Mouse (Mus musculus): ENCODE measurements around the gene C530008M17Rik. TPM values are rescaled to one million over a fixed set of nuclear protein-coding genes. Genes with fewer than 3 reads are reported as not detected.

C530008M17Rik gene
- polyA plus RNA-seq, 1 experiment, result 29.1 TPM

- no peak overlapping the region for H3K27ac ChIP-seq (ENCODE audit: insufficient read depth, low read length)
- no peak for DNase-seq
- H3K27me3 ChIP-seq (ENCODE audit: control insufficient read depth, insufficient read depth, low read length), result no peaks in the 10 kb centered on the region
- H3K4me1 ChIP-seq (ENCODE audit: control insufficient read depth, insufficient read depth, low read length), result no peaks in the 10 kb centered on the region
- H3K4me3 ChIP-seq (replicated peaks; ENCODE audit: insufficient read depth, low read depth, low read length), result no peak overlapping the region
- no peak for TF ChIP-seq POLR2A (IDR thresholded peaks at IDR 0.05; ENCODE audit: borderline replicate concordance, insufficient read depth, low read length)
- TF ChIP-seq CTCF (IDR thresholded peaks at IDR 0.05; ENCODE audit: borderline replicate concordance, insufficient read depth, low read depth, low read length), result no peak
- 73% methylated on average over 6 of the region's 6 CpGs for WGBS
These were observed 213.2 kb downstream of the C530008M17Rik start for GRCm38 (mm10) chr5:76869553-76869952.

- H3K4me3 ChIP-seq (replicated peaks; ENCODE audit: insufficient read depth, low read depth, low read length), result no peak overlapping the region
- no peak overlapping the region for H3K27ac ChIP-seq (ENCODE audit: insufficient read depth, low read length)
- TF ChIP-seq POLR2A (IDR thresholded peaks at IDR 0.05; ENCODE audit: borderline replicate concordance, insufficient read depth, low read length) (no peak), CTCF (IDR thresholded peaks at IDR 0.05; ENCODE audit: borderline replicate concordance, insufficient read depth, low read depth, low read length) (no peak)
- no peaks in the 10 kb centered on the region for H3K27me3 ChIP-seq (ENCODE audit: control insufficient read depth, insufficient read depth, low read length)
- DNase-seq, result no peak
- 89% methylated on average over 25 of the region's 25 CpGs for WGBS
- H3K4me1 ChIP-seq (ENCODE audit: control insufficient read depth, insufficient read depth, low read length), result no peaks in the 10 kb centered on the region
These were observed 219.9 kb downstream of the C530008M17Rik start for GRCm38 (mm10) chr5:76876106-76876758.

- Histone ChIP-seq H3K27ac (ENCODE audit: insufficient read depth, low read length) (no peak overlapping the region), H3K4me1 (ENCODE audit: control insufficient read depth, insufficient read depth, low read length) (no peaks in the 10 kb centered on the region), H3K27me3 (ENCODE audit: control insufficient read depth, insufficient read depth, low read length) (no peaks in the 10 kb centered on the region), H3K4me3 (replicated peaks; ENCODE audit: insufficient read depth, low read depth, low read length) (no peak overlapping the region)
- TF ChIP-seq POLR2A (IDR thresholded peaks at IDR 0.05; ENCODE audit: borderline replicate concordance, insufficient read depth, low read length) (no peak), CTCF (IDR thresholded peaks at IDR 0.05; ENCODE audit: borderline replicate concordance, insufficient read depth, low read depth, low read length) (no peak)
- DNase-seq, result no peak
- WGBS, result 92% methylated on average over 1 of the region's 1 CpGs
These were observed 227.8 kb downstream of the C530008M17Rik start for GRCm38 (mm10) chr5:76884107-76884506.

- Histone ChIP-seq H3K4me1 (ENCODE audit: control insufficient read depth, insufficient read depth, low read length) (no peaks in the 10 kb centered on the region), H3K4me3 (replicated peaks; ENCODE audit: insufficient read depth, low read depth, low read length) (no peak overlapping the region), H3K27ac (ENCODE audit: insufficient read depth, low read length) (no peak overlapping the region), H3K27me3 (ENCODE audit: control insufficient read depth, insufficient read depth, low read length) (no peaks in the 10 kb centered on the region)
- TF ChIP-seq CTCF (IDR thresholded peaks at IDR 0.05; ENCODE audit: borderline replicate concordance, insufficient read depth, low read depth, low read length), result no peak
- TF ChIP-seq POLR2A (IDR thresholded peaks at IDR 0.05; ENCODE audit: borderline replicate concordance, insufficient read depth, low read length), result no peak
- 91% methylated on average over 2 of the region's 2 CpGs for WGBS
- no peak for DNase-seq
These were observed 230.7 kb downstream of the C530008M17Rik start for GRCm38 (mm10) chr5:76887011-76887410.

GRCm38 (mm10) chr5:76892608-76893007 is 236.3 kb downstream of the C530008M17Rik start:
- Histone ChIP-seq H3K27ac (ENCODE audit: insufficient read depth, low read length) (no peak overlapping the region), H3K4me1 (ENCODE audit: control insufficient read depth, insufficient read depth, low read length) (no peaks in the 10 kb centered on the region), H3K27me3 (ENCODE audit: control insufficient read depth, insufficient read depth, low read length) (no peaks in the 10 kb centered on the region), H3K4me3 (replicated peaks; ENCODE audit: insufficient read depth, low read depth, low read length) (no peak overlapping the region)
- no peak for DNase-seq
- no peak for TF ChIP-seq CTCF (IDR thresholded peaks at IDR 0.05; ENCODE audit: borderline replicate concordance, insufficient read depth, low read depth, low read length)
- TF ChIP-seq POLR2A (IDR thresholded peaks at IDR 0.05; ENCODE audit: borderline replicate concordance, insufficient read depth, low read length), result no peak
- WGBS, result 91% methylated on average over 2 of the region's 2 CpGs

GRCm38 (mm10) chr5:76893084-76893483 is 236.8 kb downstream of the C530008M17Rik start:
- no peak for DNase-seq
- Histone ChIP-seq H3K4me1 (ENCODE audit: control insufficient read depth, insufficient read depth, low read length) (no peaks in the 10 kb centered on the region), H3K4me3 (replicated peaks; ENCODE audit: insufficient read depth, low read depth, low read length) (no peak overlapping the region), H3K27ac (ENCODE audit: insufficient read depth, low read length) (no peak overlapping the region), H3K27me3 (ENCODE audit: control insufficient read depth, insufficient read depth, low read length) (no peaks in the 10 kb centered on the region)
- WGBS, result 90% methylated on average over 2 of the region's 2 CpGs
- TF ChIP-seq POLR2A (IDR thresholded peaks at IDR 0.05; ENCODE audit: borderline replicate concordance, insufficient read depth, low read length) (no peak), CTCF (IDR thresholded peaks at IDR 0.05; ENCODE audit: borderline replicate concordance, insufficient read depth, low read depth, low read length) (no peak)

- no peak for DNase-seq
- Histone ChIP-seq H3K4me1 (ENCODE audit: control insufficient read depth, insufficient read depth, low read length) (no peaks in the 10 kb centered on the region), H3K4me3 (replicated peaks; ENCODE audit: insufficient read depth, low read depth, low read length) (no peak overlapping the region), H3K27me3 (ENCODE audit: control insufficient read depth, insufficient read depth, low read length) (no peaks in the 10 kb centered on the region), H3K27ac (ENCODE audit: insufficient read depth, low read length) (no peak overlapping the region)
- 84% methylated on average over 4 of the region's 4 CpGs for WGBS
- TF ChIP-seq POLR2A (IDR thresholded peaks at IDR 0.05; ENCODE audit: borderline replicate concordance, insufficient read depth, low read length) (no peak), CTCF (IDR thresholded peaks at IDR 0.05; ENCODE audit: borderline replicate concordance, insufficient read depth, low read depth, low read length) (no peak)
These were observed 245.8 kb downstream of the C530008M17Rik start for GRCm38 (mm10) chr5:76902131-76902530.

- DNase-seq, result peak in 1 of 2 experiments; percentile 18
- TF ChIP-seq POLR2A (IDR thresholded peaks at IDR 0.05; ENCODE audit: borderline replicate concordance, insufficient read depth, low read length), result no peak
- no peak for TF ChIP-seq CTCF (IDR thresholded peaks at IDR 0.05; ENCODE audit: borderline replicate concordance, insufficient read depth, low read depth, low read length)
- Histone ChIP-seq H3K4me3 (replicated peaks; ENCODE audit: insufficient read depth, low read depth, low read length) (peak overlapping the region; percentile 84), H3K27me3 (ENCODE audit: control insufficient read depth, insufficient read depth, low read length) (no peaks in the 10 kb centered on the region), H3K27ac (ENCODE audit: insufficient read depth, low read length) (0 out of 2 replicates have a peak overlapping the region, but pooled peaks have one; percentile 37), H3K4me1 (ENCODE audit: control insufficient read depth, insufficient read depth, low read length) (no peaks in the 10 kb centered on the region)
- under 1% methylated on average over 19 of the region's 19 CpGs for WGBS
These were observed 248.5 kb downstream of the C530008M17Rik start for GRCm38 (mm10) chr5:76904713-76905404.

All from cerebellum, adult 2 months (tissue).